Mouse (Mus musculus) kidney, adult 18-20 months (tissue): ENCODE data around the gene Ksr1.

Experiments
- DNase-seq: peaks from one replicate; pipeline ENCODE4 v3.0.0; 2021

Ksr1 gene

DNA sequence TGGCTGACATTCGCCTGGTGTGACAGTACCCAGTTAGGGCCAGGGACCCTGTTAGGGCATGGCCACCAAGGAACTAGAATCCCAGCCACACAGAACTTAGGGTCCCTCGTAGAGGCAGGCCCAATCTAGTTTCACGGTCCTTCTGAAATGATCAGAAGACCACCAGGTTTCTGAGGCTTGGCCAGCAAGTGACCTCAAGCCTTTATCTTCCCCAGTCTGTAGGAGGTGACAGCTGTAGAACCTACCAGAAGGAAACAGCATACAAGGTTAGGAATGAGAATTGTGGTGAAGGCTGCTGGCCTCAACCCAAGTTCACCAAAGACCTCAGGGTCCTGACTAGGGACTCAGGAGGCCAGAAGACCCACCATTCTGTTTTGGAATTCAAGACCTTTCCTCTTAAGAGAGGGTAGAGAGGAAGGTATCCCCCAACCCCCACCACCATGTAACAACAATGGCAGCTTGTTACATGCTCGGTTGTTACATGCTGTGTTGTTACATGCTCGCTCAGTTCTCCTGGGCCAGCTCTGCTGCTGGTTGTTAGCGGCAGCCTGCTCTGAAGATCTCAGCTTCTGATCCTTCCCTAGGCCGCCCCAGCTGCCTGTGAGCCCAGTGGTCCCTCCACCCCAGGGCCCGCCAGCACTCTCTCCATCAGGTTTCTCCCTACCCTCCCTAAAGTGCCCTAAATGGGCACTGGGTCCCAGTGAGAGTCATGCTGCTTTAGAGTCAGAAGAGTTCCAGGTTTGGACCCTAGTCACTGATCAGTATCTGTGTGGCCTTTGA is 169.3 kb downstream of the Ksr1 start:
- DNase-seq: no peak

- DNase-seq: no peak
Measured at GRCm38 (mm10) chr11:78973381-78974150, 172.6 kb downstream of the Ksr1 start.

DNA sequence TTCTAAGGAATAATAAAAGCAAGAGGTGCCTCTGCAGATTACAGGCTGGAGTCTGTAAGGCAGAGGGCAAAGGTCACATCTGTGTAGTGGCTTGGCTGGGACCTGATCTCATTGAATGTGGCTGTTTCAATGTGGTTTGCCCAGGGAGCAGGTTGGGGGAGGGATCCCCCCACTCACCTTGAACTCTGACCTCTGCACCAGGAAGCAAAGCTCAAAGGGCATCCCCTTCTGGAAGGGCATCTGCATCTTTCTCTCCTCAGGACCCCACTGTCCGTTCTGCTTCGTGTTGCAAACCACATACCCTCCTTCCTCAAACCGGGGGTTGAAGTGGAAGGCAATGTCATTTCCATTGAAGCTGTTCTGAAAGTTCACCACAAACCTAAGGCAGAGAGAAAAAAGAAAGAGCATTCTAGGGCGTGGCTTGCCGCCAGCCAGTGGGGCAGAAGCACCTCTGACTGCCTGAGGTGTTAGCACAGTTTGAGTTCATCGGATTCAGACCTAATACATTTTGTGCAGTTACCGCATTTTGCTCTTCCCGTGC is 173.3 kb downstream of the Ksr1 start:
- DNase-seq: no peak

GRCm38 (mm10) chr11:78972328-78972727 is 173.9 kb downstream of the Ksr1 start:
- no peak for DNase-seq

- no peak for DNase-seq
Measured at GRCm38 (mm10) chr11:78971746-78972145, 174.5 kb downstream of the Ksr1 start.

GRCm38 (mm10) chr11:78971096-78971495 is 175.1 kb downstream of the Ksr1 start:
- no peak for DNase-seq

GRCm38 (mm10) chr11:78968121-78968520 is 178.1 kb downstream of the Ksr1 start:
- DNase-seq: no peak

- peak; percentile 42 for DNase-seq
Measured at GRCm38 (mm10) chr11:78967371-78967770, 178.8 kb downstream of the Ksr1 start.
